Mouse (Mus musculus) left cerebral cortex, adult 8-10 months (tissue): ENCODE data around the gene Incenp. TPM values are rescaled to one million over a fixed set of nuclear protein-coding genes. Genes with fewer than 3 reads are reported as not detected.
"Not testable (repeated sequence)": the region's sequence is repeated elsewhere in the genome, so short reads cannot be mapped to it uniquely, and the experiment has no call there.

ENCODE experiments used
- DNase-seq, 2 experiments: peaks; one replicate each; pipeline ENCODE4 v3.0.0; 2022; ENCODE audit warnings: low spot score in 2 of 2
- total RNA-seq, 4 experiments: library from RNA; stranded (reverse); gene quantifications; 2 replicates each; pipeline ENCODE4 v1.2.4; 2022

The Incenp gene
- 10 to 100 TPM; 24.6 to 30.7 (median 27.3) TPM for total RNA-seq

GRCm38 (mm10) chr19:9899072-9899779 is at the start of gene Incenp:
Gene Incenp (minus strand): TSS chr19:9899551.
- peak; percentile 88 to 96 for DNase-seq

- DNase-seq = no peak
Measured at GRCm38 (mm10) chr19:9946986-9947385, 47.6 kb upstream of the Incenp start.

DNA sequence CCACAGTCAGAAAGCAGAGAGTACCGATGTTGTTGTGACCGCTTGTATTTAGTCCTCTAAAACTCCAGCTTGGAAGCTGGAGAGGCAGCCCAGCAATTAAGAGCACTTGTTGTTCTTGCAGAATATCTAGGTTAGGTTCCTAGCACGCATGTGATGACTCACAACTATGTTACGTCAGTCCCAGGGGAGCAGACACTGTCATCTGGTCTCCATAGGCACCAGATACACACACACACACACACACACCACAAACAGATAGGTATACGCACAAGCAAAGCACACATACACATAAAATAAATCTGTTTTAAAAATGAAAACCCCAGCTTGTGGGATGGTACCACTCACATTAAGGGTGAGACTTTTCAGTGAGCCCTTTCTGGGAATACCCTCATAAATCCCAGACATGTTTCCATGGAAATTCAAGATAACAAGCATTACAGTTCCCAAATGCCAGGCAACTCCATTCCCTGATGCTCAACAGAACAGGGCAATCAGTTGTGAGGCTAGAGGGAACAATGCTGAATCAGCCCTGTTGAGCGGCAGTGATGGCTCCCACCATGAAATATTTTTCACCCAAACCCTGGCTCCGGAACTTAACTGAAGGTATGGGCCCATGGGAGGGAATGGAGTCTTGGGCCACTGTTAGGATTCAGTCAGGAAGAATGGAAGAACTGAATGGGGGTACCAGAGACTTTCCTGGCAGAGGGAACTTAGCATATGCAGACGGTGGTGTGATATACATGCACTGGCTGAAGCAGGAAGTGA is 46.6 kb upstream of the Incenp start:
- DNase-seq = no peak

- no peak for DNase-seq
Measured at GRCm38 (mm10) chr19:9942539-9943533, 43.5 kb upstream of the Incenp start.

- no peak for DNase-seq
Measured at GRCm38 (mm10) chr19:9941809-9942208, 42.5 kb upstream of the Incenp start.

DNA sequence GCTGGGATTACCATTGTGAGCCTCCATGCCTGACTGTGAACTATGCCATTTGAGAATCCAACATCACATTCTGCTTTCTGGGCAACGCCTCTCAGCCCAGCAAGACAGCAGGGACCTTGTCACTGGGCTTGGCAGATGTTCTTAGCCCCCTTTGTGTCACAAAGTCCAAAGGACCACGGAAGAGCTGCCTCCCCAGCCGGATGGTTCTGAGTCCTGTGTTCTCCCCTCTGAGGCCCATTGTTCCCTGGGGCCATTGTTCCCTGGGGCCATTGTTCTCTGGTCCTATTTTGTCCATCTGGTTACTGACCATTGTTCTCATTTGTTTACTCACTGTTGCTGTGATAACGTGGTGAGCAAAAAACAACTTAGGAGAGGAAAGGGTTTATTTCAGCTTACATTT is 41.6 kb upstream of the Incenp start:
- DNase-seq = no peak

DNA sequence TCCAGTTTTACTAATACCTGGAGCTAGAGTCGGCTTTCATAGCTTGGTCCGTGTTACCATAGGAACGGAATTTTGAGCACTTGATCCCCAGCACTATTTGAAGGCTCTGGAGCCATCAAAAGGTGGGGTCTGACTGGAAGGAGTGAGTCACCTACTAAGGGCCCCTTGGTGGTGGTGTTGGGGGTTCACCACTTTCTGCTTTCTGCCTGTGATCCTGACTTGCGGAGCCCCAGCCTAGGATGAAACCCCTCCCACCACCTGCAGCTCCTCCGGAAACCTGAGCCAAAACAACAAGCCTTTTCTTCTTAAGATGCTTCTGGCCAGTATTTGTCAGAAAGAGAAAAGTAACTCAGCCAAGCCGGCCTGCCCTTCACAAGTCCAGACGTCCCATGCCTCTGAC is 40.5 kb upstream of the Incenp start:
- no peak for DNase-seq

- DNase-seq = no peak
Measured at GRCm38 (mm10) chr19:9938824-9939303, 39.5 kb upstream of the Incenp start.

- DNase-seq = no peak
Measured at GRCm38 (mm10) chr19:9938156-9938823, 38.9 kb upstream of the Incenp start.

- no peak for DNase-seq
Measured at GRCm38 (mm10) chr19:9937428-9937827, 38.1 kb upstream of the Incenp start.

GRCm38 (mm10) chr19:9936579-9936978 is 37.2 kb upstream of the Incenp start:
- DNase-seq = no peak

GRCm38 (mm10) chr19:9933908-9934307 is 34.6 kb upstream of the Incenp start:
- no peak for DNase-seq

GRCm38 (mm10) chr19:9931167-9931607 is 31.8 kb upstream of the Incenp start:
- DNase-seq = not testable (repeated sequence)

GRCm38 (mm10) chr19:9928089-9928488 is 28.7 kb upstream of the Incenp start:
- no peak for DNase-seq

GRCm38 (mm10) chr19:9924769-9925272 is 25.5 kb upstream of the Incenp start:
- no peak for DNase-seq

- DNase-seq = no peak
Measured at GRCm38 (mm10) chr19:9924034-9924768, 24.9 kb upstream of the Incenp start.

DNA sequence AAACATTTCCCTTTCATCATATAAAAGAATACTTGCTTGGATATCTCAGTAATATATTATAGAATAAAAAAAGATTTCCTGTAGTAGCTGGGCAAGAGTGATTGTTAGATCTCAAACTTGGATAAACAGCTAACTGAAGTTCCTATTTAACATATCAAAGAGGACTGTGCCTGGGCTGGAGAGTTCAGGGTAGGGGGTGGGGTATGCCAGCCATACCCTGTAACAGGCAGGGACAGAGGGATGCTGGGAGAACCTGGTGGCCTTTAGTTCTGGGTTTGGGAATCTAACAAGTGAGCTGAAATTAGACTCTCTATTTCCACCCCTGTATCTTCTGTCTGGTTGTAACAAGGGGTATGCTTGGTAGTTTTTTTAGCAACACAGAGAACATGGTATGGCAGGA is 23.7 kb upstream of the Incenp start:
- no peak for DNase-seq

DNA sequence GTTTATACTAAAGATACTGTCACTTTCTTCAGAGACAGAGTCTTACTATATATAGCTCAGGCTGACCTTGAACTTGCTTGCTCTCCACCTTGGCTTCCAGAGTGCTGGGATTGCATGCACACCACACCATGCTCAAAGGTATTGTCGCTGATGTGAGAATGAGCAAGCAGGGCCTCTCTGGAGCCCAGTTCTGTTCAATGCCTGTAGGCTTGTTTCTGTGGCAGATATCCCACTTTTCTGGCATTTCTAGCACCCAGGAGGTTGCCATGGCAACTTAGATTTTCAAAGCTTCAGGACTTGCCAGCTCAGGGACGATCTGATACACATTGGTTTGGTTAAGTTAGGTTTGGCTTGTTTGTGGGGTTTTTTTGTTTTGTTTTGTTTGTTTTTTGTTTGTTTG is 22.9 kb upstream of the Incenp start:
- DNase-seq = peak in 1 of 2 experiments; percentile 82

GRCm38 (mm10) chr19:9920835-9921784 is 21.8 kb upstream of the Incenp start:
- no peak for DNase-seq
